Mouse (Mus musculus): Measurements from ENCODE around the gene Ift140. TPM values are rescaled to one million over a fixed set of nuclear protein-coding genes. Genes with fewer than 3 reads are reported as not detected.

The Ift140 gene
- polyA plus RNA-seq, 1 experiment from 2014 or later, result 2.9 TPM

GRCm38 (mm10) chr17:25130060-25130459 is 114.2 kb downstream of the Ift140 start:
- H3K4me3 ChIP-seq (ENCODE audit: low read depth, low read length), result no peak overlapping the region
- H3K4me2 ChIP-seq (replicated peaks; ENCODE audit: low read depth), result no peak overlapping the region
- WGBS, result 74% methylated on average over 1 of the region's 1 CpGs
- H3K36me3 ChIP-seq (ENCODE audit: control insufficient read depth, insufficient read depth), result no peaks in the 10 kb centered on the region
- H3K9ac ChIP-seq (ENCODE audit: low read depth, low read length), result no peak overlapping the region
- ATAC-seq, result no peak
- no peak overlapping the region for H3K27ac ChIP-seq (ENCODE audit: low read depth, low read length)
- H3K27me3 ChIP-seq (replicated peaks; ENCODE audit: control insufficient read depth, insufficient read depth, low read length), result no peaks in the 10 kb centered on the region
- H3K9me3 ChIP-seq (ENCODE audit: control insufficient read depth), result no peaks in the 10 kb centered on the region
- peak; percentile 43 for TF ChIP-seq CTCF (IDR thresholded peaks at IDR 0.05; ENCODE audit: low read depth)
- peaks cover 2% of the 10 kb centered on the region; the same call in 1 of the 2 replicates for H3K4me1 ChIP-seq (replicated peaks; ENCODE audit: control insufficient read depth, insufficient read depth, low read length)

- TF ChIP-seq CTCF (IDR thresholded peaks at IDR 0.05; ENCODE audit: low read depth), result 0 out of 2 replicates have a peak, but pooled peaks have one; percentile 10
- Histone ChIP-seq H3K4me3 (ENCODE audit: low read depth, low read length) (peak within 1 kb of the TSS; percentile 86), H3K9me3 (ENCODE audit: control insufficient read depth) (no peaks in the 10 kb centered on the region), H3K27ac (ENCODE audit: low read depth, low read length) (peak within 1 kb of the TSS; percentile 54; the same call in 1 of the 2 replicates), H3K4me2 (replicated peaks; ENCODE audit: low read depth) (peak within 1 kb of the TSS; percentile 77), H3K9ac (ENCODE audit: low read depth, low read length) (peak within 1 kb of the TSS; percentile 82), H3K4me1 (replicated peaks; ENCODE audit: control insufficient read depth, insufficient read depth, low read length) (peaks cover 2% of the 10 kb centered on the region; the same call in 1 of the 2 replicates), H3K36me3 (ENCODE audit: control insufficient read depth, insufficient read depth) (no peaks in the 10 kb centered on the region), H3K27me3 (replicated peaks; ENCODE audit: control insufficient read depth, insufficient read depth, low read length) (no peaks in the 10 kb centered on the region)
- WGBS, result under 1% methylated on average over 40 of the region's 40 CpGs
- peak; percentile 89 for ATAC-seq
Observed at GRCm38 (mm10) chr17:25133275-25133698, 117.4 kb downstream of the Ift140 start, which contains the start of gene Clcn7. Clcn7 (plus strand) TSS chr17:25133391.

GRCm38 (mm10) chr17:25135622-25136021 is 119.7 kb downstream of the Ift140 start:
- no peak overlapping the region for H3K27ac ChIP-seq (ENCODE audit: low read depth, low read length)
- H3K4me2 ChIP-seq (replicated peaks; ENCODE audit: low read depth), result no peak overlapping the region
- H3K9me3 ChIP-seq (ENCODE audit: control insufficient read depth), result no peaks in the 10 kb centered on the region
- H3K4me1 ChIP-seq (replicated peaks; ENCODE audit: control insufficient read depth, insufficient read depth, low read length), result peaks cover 2% of the 10 kb centered on the region; the same call in 1 of the 2 replicates
- H3K27me3 ChIP-seq (replicated peaks; ENCODE audit: control insufficient read depth, insufficient read depth, low read length), result no peaks in the 10 kb centered on the region
- no peak for TF ChIP-seq CTCF (IDR thresholded peaks at IDR 0.05; ENCODE audit: low read depth)
- no peak overlapping the region for H3K9ac ChIP-seq (ENCODE audit: low read depth, low read length)
- ATAC-seq, result no peak
- H3K4me3 ChIP-seq (ENCODE audit: low read depth, low read length), result no peak overlapping the region
- no peaks in the 10 kb centered on the region for H3K36me3 ChIP-seq (ENCODE audit: control insufficient read depth, insufficient read depth)
- 88% methylated on average over 6 of the region's 6 CpGs for WGBS

- ATAC-seq, result no peak
- no peak overlapping the region for H3K4me2 ChIP-seq (replicated peaks; ENCODE audit: low read depth)
Observed at GRCm38 (mm10) chr17:25138803-25139202, 122.9 kb downstream of the Ift140 start.

DNA sequence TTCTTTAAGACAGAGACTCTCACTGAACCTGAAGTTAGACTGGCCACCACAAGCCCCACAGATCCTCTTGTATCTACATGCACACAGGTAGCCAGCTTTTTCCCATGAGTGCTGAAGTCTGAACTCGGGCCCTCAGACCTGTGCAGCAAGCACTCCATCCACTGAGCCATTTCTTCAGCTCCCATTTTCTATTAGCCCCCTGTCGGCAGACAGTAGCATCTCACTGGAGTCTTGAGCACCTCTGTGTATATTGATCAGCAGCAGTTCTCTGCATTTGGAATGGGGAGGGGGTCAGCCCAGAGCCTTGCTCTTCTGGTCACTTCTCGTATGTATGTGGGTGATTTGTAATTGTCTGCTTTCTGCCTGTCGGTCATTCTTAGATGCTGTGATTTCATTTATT is 124.1 kb downstream of the Ift140 start:
- Histone ChIP-seq H3K9ac (ENCODE audit: low read depth, low read length) (no peak overlapping the region), H3K4me3 (ENCODE audit: low read depth, low read length) (no peak overlapping the region), H3K4me2 (replicated peaks; ENCODE audit: low read depth) (no peak overlapping the region), H3K27ac (ENCODE audit: low read depth, low read length) (no peak overlapping the region), H3K36me3 (ENCODE audit: control insufficient read depth, insufficient read depth) (peaks cover 9% of the 10 kb centered on the region; the same call in 1 of the 2 replicates), H3K4me1 (replicated peaks; ENCODE audit: control insufficient read depth, insufficient read depth, low read length) (no peaks in the 10 kb centered on the region), H3K27me3 (replicated peaks; ENCODE audit: control insufficient read depth, insufficient read depth, low read length) (no peaks in the 10 kb centered on the region), H3K9me3 (ENCODE audit: control insufficient read depth) (no peaks in the 10 kb centered on the region)
- 61% methylated on average over 4 of the region's 4 CpGs for WGBS
- peak; percentile 62 for TF ChIP-seq CTCF (IDR thresholded peaks at IDR 0.05; ENCODE audit: low read depth)
- ATAC-seq, result no peak

More at GRCm38 (mm10) chr17:25138803-25139202, 122.9 kb downstream of the Ift140 start:
- H3K9me3 ChIP-seq (ENCODE audit: control insufficient read depth), result no peaks in the 10 kb centered on the region
- WGBS, result 90% methylated on average over 1 of the region's 1 CpGs
- TF ChIP-seq CTCF (IDR thresholded peaks at IDR 0.05; ENCODE audit: low read depth), result no peak
- H3K4me1 ChIP-seq (replicated peaks; ENCODE audit: control insufficient read depth, insufficient read depth, low read length), result peaks cover 2% of the 10 kb centered on the region; the same call in 1 of the 2 replicates
- 0 out of 2 replicates have a peak, but pooled peaks cover 2% of the 10 kb centered on the region for H3K36me3 ChIP-seq (ENCODE audit: control insufficient read depth, insufficient read depth)
- H3K27ac ChIP-seq (ENCODE audit: low read depth, low read length), result no peak overlapping the region
- no peaks in the 10 kb centered on the region for H3K27me3 ChIP-seq (replicated peaks; ENCODE audit: control insufficient read depth, insufficient read depth, low read length)
- no peak overlapping the region for H3K4me3 ChIP-seq (ENCODE audit: low read depth, low read length)
- no peak overlapping the region for H3K9ac ChIP-seq (ENCODE audit: low read depth, low read length)

Other genes starting within 250 kb of the Ift140 start
- gene Meiob, start 211.8 kb upstream of the Ift140 start, polyA plus RNA-seq (2015; fragmentation: Nextera tagmentation; extraction: Ambion mirVana), result 0.08 and 0.10 TPM in 2 replicates
- gene Hagh, start 175.9 kb upstream of the Ift140 start, polyA plus RNA-seq (2015; fragmentation: Nextera tagmentation; extraction: Ambion mirVana), result 104 and 105 TPM in 2 replicates
- gene Fahd1, start 165.7 kb upstream of the Ift140 start, polyA plus RNA-seq (2015; fragmentation: Nextera tagmentation; extraction: Ambion mirVana), result 165 and 195 TPM in 2 replicates
- gene Igfals, start 150.1 kb upstream of the Ift140 start, polyA plus RNA-seq (2015; fragmentation: Nextera tagmentation; extraction: Ambion mirVana), result 17.2 and 18.3 TPM in 2 replicates
- gene Nubp2, start 129.7 kb upstream of the Ift140 start, polyA plus RNA-seq (2015; fragmentation: Nextera tagmentation; extraction: Ambion mirVana), result 48.0 and 53.5 TPM in 2 replicates
- 42.3 and 43.4 TPM in 2 replicates for gene Spsb3, start 129.4 kb upstream of the Ift140 start, polyA plus RNA-seq (2015; fragmentation: Nextera tagmentation; extraction: Ambion mirVana)
- 16.7 and 18.5 TPM in 2 replicates for gene Eme2, start 121.0 kb upstream of the Ift140 start, polyA plus RNA-seq (2015; fragmentation: Nextera tagmentation; extraction: Ambion mirVana)
- gene Mrps34, start 121.0 kb upstream of the Ift140 start, polyA plus RNA-seq (2015; fragmentation: Nextera tagmentation; extraction: Ambion mirVana), result 132 and 141 TPM in 2 replicates
- gene Nme3, start 119.6 kb upstream of the Ift140 start, polyA plus RNA-seq (2015; fragmentation: Nextera tagmentation; extraction: Ambion mirVana), result 47.4 and 54.4 TPM in 2 replicates
- gene Mapk8ip3, start 79.1 kb upstream of the Ift140 start, polyA plus RNA-seq (2015; fragmentation: Nextera tagmentation; extraction: Ambion mirVana), result 5.3 and 6.6 TPM in 2 replicates
- gene Jpt2, start 55.4 kb upstream of the Ift140 start, polyA plus RNA-seq (2015; fragmentation: Nextera tagmentation; extraction: Ambion mirVana), result 35.7 and 36.0 TPM in 2 replicates
- 2.5 and 2.7 TPM in 2 replicates for gene Cramp1l, start 297 bp upstream of the Ift140 start, polyA plus RNA-seq (2015; fragmentation: Nextera tagmentation; extraction: Ambion mirVana)
- 14.5 and 15.8 TPM in 2 replicates for gene Tmem204, start 67.5 kb downstream of the Ift140 start, polyA plus RNA-seq (2015; fragmentation: Nextera tagmentation; extraction: Ambion mirVana)
- 7.6 and 8.7 TPM in 2 replicates for gene Telo2, start 99.9 kb downstream of the Ift140 start, polyA plus RNA-seq (2015; fragmentation: Nextera tagmentation; extraction: Ambion mirVana)
- 0.25 and 0.27 TPM in 2 replicates for gene Ptx4, start 104.7 kb downstream of the Ift140 start, polyA plus RNA-seq (2015; fragmentation: Nextera tagmentation; extraction: Ambion mirVana)
- 18.5 and 21.7 TPM in 2 replicates for gene Clcn7, start 117.3 kb downstream of the Ift140 start, polyA plus RNA-seq (2015; fragmentation: Nextera tagmentation; extraction: Ambion mirVana)
- not detected in 2 replicates for gene Ccdc154, start 146.4 kb downstream of the Ift140 start, polyA plus RNA-seq (2015; fragmentation: Nextera tagmentation; extraction: Ambion mirVana)
- gene Gm38655, start 159.4 kb downstream of the Ift140 start, polyA plus RNA-seq (2015; fragmentation: Nextera tagmentation; extraction: Ambion mirVana), result 0.30 TPM in 1 of 2 replicates, not detected in the other
- 17.5 and 18.5 TPM in 2 replicates for gene BC003965, start 168.5 kb downstream of the Ift140 start, polyA plus RNA-seq (2015; fragmentation: Nextera tagmentation; extraction: Ambion mirVana)
- 1.9 and 2.2 TPM in 2 replicates for gene Unkl, start 172.3 kb downstream of the Ift140 start, polyA plus RNA-seq (2015; fragmentation: Nextera tagmentation; extraction: Ambion mirVana)
- gene Gnptg, start 224.0 kb downstream of the Ift140 start, polyA plus RNA-seq (2015; fragmentation: Nextera tagmentation; extraction: Ambion mirVana), result 41.0 and 42.1 TPM in 2 replicates
- gene Tsr3, start 224.1 kb downstream of the Ift140 start, polyA plus RNA-seq (2015; fragmentation: Nextera tagmentation; extraction: Ambion mirVana), result 23.3 and 23.4 TPM in 2 replicates
- 0.86 and 1.1 TPM in 2 replicates for gene Baiap3, start 240.3 kb downstream of the Ift140 start, polyA plus RNA-seq (2015; fragmentation: Nextera tagmentation; extraction: Ambion mirVana)

All from intestine, postnatal 0 days (tissue).